Mouse (Mus musculus) lung, adult 2 months (tissue): ENCODE results near the gene Naa50. TPM values are rescaled to one million over a fixed set of nuclear protein-coding genes. Genes with fewer than 3 reads are reported as not detected.

Source experiments
- DNase-seq: peaks from one replicate; pipeline ENCODE4 v3.0.0; 2022
- H3K4me1 ChIP-seq: fragments of 200-500 bp; 2 replicates; pipeline ENCODE4 v1.6.1; 2011; ENCODE audit warnings: low read length; ENCODE audit not compliant: control insufficient read depth, insufficient read depth
- H3K4me3 ChIP-seq: fragments of 200-500 bp; replicated peaks from 2 replicates; pipeline ENCODE3; 2011; ENCODE audit warnings: low read depth, mild to moderate bottlenecking, control low read depth, low read length; ENCODE audit errors: extremely low read depth
- CTCF ChIP-seq: fragments of 200-500 bp; IDR thresholded peaks from 2 replicates; pipeline ENCODE4 v1.5.1; 2011; ENCODE audit warnings: mild to moderate bottlenecking, low read length, control low read depth; ENCODE audit not compliant: insufficient read depth
- POLR2A ChIP-seq: fragments of 200-500 bp; IDR thresholded peaks from 2 replicates; pipeline ENCODE4 v1.6.1; 2011; ENCODE audit warnings: low read depth, mild to moderate bottlenecking, control low read depth, low read length, borderline replicate concordance; ENCODE audit errors: extremely low read depth
- WGBS: fragments of 180-500 bp; shearing (Covaris S2); methylation state at CpG from one replicate; pipeline ENCODE4 v1.1.7; 2018; 5-methylcytosine and 5-hydroxymethylcytosine counted together
- polyA plus RNA-seq: library from polyadenylated mRNA; depleted of rRNA; stranded (reverse); fragments of >200 nt; gene quantifications from 2 replicates; pipeline ENCODE4 v1.2.3, GENCODE M21; 2012

Naa50 gene
- polyA plus RNA-seq, 1 experiment: 8.3 TPM

GRCm38 (mm10) chr16:44188766-44189165 lies 49.1 kb downstream of the Naa50 start:
- Histone ChIP-seq H3K4me3 (no peak overlapping the region), H3K4me1 (peaks cover 4% of the 10 kb centered on the region)
- no peak for TF ChIP-seq POLR2A
- no peak for TF ChIP-seq CTCF
- DNase-seq: no peak
- WGBS: 76% methylated on average over 3 of the region's 3 CpGs

- H3K4me1 ChIP-seq: peaks cover 4% of the 10 kb centered on the region
- 78% methylated on average over 6 of the region's 6 CpGs for WGBS
- DNase-seq: no peak
- H3K4me3 ChIP-seq: no peak overlapping the region
- no peak for TF ChIP-seq CTCF
- no peak for TF ChIP-seq POLR2A
Observed at GRCm38 (mm10) chr16:44190032-44190431, 50.4 kb downstream of the Naa50 start.

- no peak overlapping the region for H3K4me3 ChIP-seq
- TF ChIP-seq POLR2A (no peak), CTCF (no peak)
- DNase-seq: no peak
- 81% methylated on average over 2 of the region's 2 CpGs for WGBS
- peaks cover 4% of the 10 kb centered on the region for H3K4me1 ChIP-seq
Observed at GRCm38 (mm10) chr16:44190968-44191367, 51.3 kb downstream of the Naa50 start.

- H3K4me1 ChIP-seq: no peaks in the 10 kb centered on the region; the same call in 1 of the 2 replicates
- TF ChIP-seq POLR2A (no peak), CTCF (no peak)
- WGBS: 83% methylated on average over 14 of the region's 14 CpGs
- no peak overlapping the region for H3K4me3 ChIP-seq
- DNase-seq: no peak
Observed at GRCm38 (mm10) chr16:44199066-44199703, 59.6 kb downstream of the Naa50 start.

GRCm38 (mm10) chr16:44200146-44200545 lies 60.5 kb downstream of the Naa50 start:
- DNase-seq: no peak
- WGBS: 85% methylated on average over 4 of the region's 4 CpGs
- Histone ChIP-seq H3K4me1 (no peaks in the 10 kb centered on the region; the same call in 1 of the 2 replicates), H3K4me3 (no peak overlapping the region)
- TF ChIP-seq POLR2A (no peak), CTCF (no peak)

GRCm38 (mm10) chr16:44204331-44204730 lies 64.7 kb downstream of the Naa50 start:
- TF ChIP-seq CTCF (no peak), POLR2A (no peak)
- DNase-seq: no peak
- H3K4me1 ChIP-seq: no peaks in the 10 kb centered on the region
- 60% methylated on average over 6 of the region's 6 CpGs for WGBS
- H3K4me3 ChIP-seq: no peak overlapping the region

GRCm38 (mm10) chr16:44205973-44206372 lies 66.3 kb downstream of the Naa50 start:
- WGBS: 85% methylated on average over 8 of the region's 8 CpGs
- Histone ChIP-seq H3K4me1 (no peaks in the 10 kb centered on the region), H3K4me3 (no peak overlapping the region)
- TF ChIP-seq POLR2A (no peak), CTCF (no peak)
- DNase-seq: no peak

- DNase-seq: no peak
- TF ChIP-seq POLR2A: no peak
- TF ChIP-seq CTCF: no peak
- WGBS: 78% methylated on average over 10 of the region's 10 CpGs
- Histone ChIP-seq H3K4me3 (no peak overlapping the region), H3K4me1 (no peaks in the 10 kb centered on the region)
Observed at GRCm38 (mm10) chr16:44210156-44211053, 70.8 kb downstream of the Naa50 start.

- no peak for DNase-seq
- 94% methylated on average over 1 of the region's 1 CpGs for WGBS
- no peak for TF ChIP-seq POLR2A
- TF ChIP-seq CTCF: no peak
- Histone ChIP-seq H3K4me3 (no peak overlapping the region), H3K4me1 (no peaks in the 10 kb centered on the region)
Observed at GRCm38 (mm10) chr16:44211054-44211414, 71.4 kb downstream of the Naa50 start.
